Mouse (Mus musculus) thymus, postnatal 36 days (tissue): ENCODE data around the gene Gm10160.

Experiments used
- DNase-seq, 2 experiments: peaks; one replicate each; pipeline ENCODE4 v3.0.0; 2022; ENCODE audit warnings: mixed read lengths in 2 of 2

Gm10160 gene

GRCm38 (mm10) chr7:81825381-81825780 is 30.2 kb downstream of the Gm10160 start:
- DNase-seq = no peak

GRCm38 (mm10) chr7:81824906-81825305 is 30.7 kb downstream of the Gm10160 start:
- no peak for DNase-seq

- DNase-seq = no peak
Observed at GRCm38 (mm10) chr7:81806067-81806466, 49.5 kb downstream of the Gm10160 start.
